Mouse (Mus musculus) kidney, embryonic 15.5 days (tissue): ENCODE measurements around the gene Gja5. TPM values are rescaled to one million over a fixed set of nuclear protein-coding genes. Genes with fewer than 3 reads are reported as not detected.

Experiments used
- ATAC-seq: fragments of 200-750 bp; cut with Nextera tagmentation; replicated peaks from 2 replicates; pipeline ENCODE4 v1.8.0; 2017; ENCODE audit warnings: moderate TSS enrichment; ENCODE audit not compliant: low FRiP score
- H3K27ac ChIP-seq: fragments of 300-500 bp; sonication (generic); 2 replicates; pipeline ENCODE4 v1.5.1; 2015; ENCODE audit warnings: mild to moderate bottlenecking, inconsistent platforms
- H3K27me3 ChIP-seq: fragments of 300-500 bp; sonication (generic); 2 replicates; pipeline ENCODE4 v1.6.1; 2015; ENCODE audit warnings: inconsistent platforms
- H3K36me3 ChIP-seq: fragments of 300-500 bp; sonication (generic); 2 replicates; pipeline ENCODE4 v1.6.1; 2015; ENCODE audit warnings: inconsistent platforms
- H3K4me1 ChIP-seq: fragments of 300-500 bp; sonication (generic); 2 replicates; pipeline ENCODE4 v1.6.1; 2015; ENCODE audit warnings: inconsistent platforms
- H3K4me2 ChIP-seq: fragments of 300-500 bp; sonication (generic); 2 replicates; pipeline ENCODE4 v1.6.1; 2015; ENCODE audit warnings: moderate library complexity, mild to moderate bottlenecking, inconsistent platforms
- H3K4me3 ChIP-seq: fragments of 300-500 bp; sonication (generic); replicated peaks from 2 replicates; pipeline ENCODE4 v1.5.1; 2015; ENCODE audit warnings: mild to moderate bottlenecking, inconsistent platforms
- H3K9ac ChIP-seq: fragments of 300-500 bp; sonication (generic); 2 replicates; pipeline ENCODE4 v1.6.1; 2015; ENCODE audit warnings: mild to moderate bottlenecking, inconsistent platforms
- H3K9me3 ChIP-seq: fragments of 300-500 bp; sonication (generic); replicated peaks from 2 replicates; pipeline ENCODE4 v1.6.1; 2016; ENCODE audit warnings: inconsistent platforms
- WGBS: fragments of 180-500 bp; shearing (Covaris S2); methylation state at CpG from one replicate; pipeline ENCODE4 v1.1.7; 2015; ENCODE audit warnings: mixed read lengths; 5-methylcytosine and 5-hydroxymethylcytosine counted together
- polyA plus RNA-seq: library from polyadenylated mRNA; unstranded; fragments of >200 nt; fragmentation: Nextera tagmentation; extraction: Ambion mirVana; gene quantifications from 2 replicates; pipeline ENCODE4 v1.2.1, GENCODE M21; 2015

The Gja5 gene
- polyA plus RNA-seq, result 24.3 and 25.1 TPM in 2 replicates

DNA sequence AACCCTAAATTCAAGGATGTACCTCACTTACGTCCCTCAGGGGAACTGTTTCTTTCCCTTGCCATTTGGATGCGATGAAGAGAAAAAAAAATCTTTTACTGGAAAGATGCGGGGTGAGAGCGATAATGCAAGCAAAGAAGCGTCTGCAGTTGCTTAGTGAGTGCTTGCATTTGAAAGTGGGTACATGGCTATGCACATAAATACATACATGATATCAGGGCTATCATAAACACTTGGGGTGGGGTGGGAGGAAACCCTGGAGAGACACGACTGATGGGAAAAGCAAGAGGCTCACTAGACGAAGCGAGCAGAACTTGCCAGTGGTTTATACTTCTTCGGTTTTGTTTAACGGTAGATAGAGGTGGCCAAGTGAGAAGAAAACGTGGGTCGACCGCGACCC is at the start of gene Gja5:
Gja5 (plus strand) TSS at position 301 of the 400 bp plus-strand sequence.
- ATAC-seq, result no peak
- Histone ChIP-seq H3K4me1 (peaks cover 13% of the 10 kb centered on the region), H3K4me3 (peak within 1 kb of the TSS; percentile 94), H3K9me3 (no peaks in the 10 kb centered on the region), H3K36me3 (no peaks in the 10 kb centered on the region), H3K4me2 (peak within 1 kb of the TSS; percentile 88), H3K27ac (0 out of 2 replicates have a peak within 1 kb of the TSS, but pooled peaks have one; percentile 38), H3K9ac (peak within 1 kb of the TSS; percentile 83), H3K27me3 (peaks cover 18% of the 10 kb centered on the region)
- 15% methylated on average over 14 of the region's 14 CpGs for WGBS

DNA sequence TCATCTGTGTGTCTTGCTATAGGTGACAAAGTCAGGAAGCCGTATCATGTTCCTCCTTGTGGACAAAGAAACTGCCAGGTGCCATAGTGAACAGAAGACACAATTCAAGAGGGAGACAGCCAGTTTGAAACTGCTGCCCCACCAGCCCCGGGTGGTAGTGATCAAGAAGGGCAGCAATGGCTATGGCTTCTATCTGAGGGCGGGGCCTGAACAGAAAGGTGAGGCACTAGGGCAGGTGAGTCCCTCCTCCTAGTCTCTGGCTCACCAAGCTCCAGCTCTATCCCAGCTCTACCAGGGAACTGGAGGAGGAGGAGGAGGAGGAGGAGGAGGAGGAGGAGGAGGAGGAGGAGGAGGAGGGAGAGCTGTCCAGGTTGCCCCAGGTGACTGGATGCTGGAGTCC is 48.7 kb upstream of the Gja5 start:
- Histone ChIP-seq H3K4me3 (no peak overlapping the region), H3K27ac (no peak overlapping the region), H3K36me3 (peaks cover 5% of the 10 kb centered on the region), H3K27me3 (no peaks in the 10 kb centered on the region), H3K9me3 (no peaks in the 10 kb centered on the region), H3K9ac (no peak overlapping the region), H3K4me1 (no peaks in the 10 kb centered on the region), H3K4me2 (no peak overlapping the region)
- 81% methylated on average over 3 of the region's 3 CpGs for WGBS
- ATAC-seq, result no peak

DNA sequence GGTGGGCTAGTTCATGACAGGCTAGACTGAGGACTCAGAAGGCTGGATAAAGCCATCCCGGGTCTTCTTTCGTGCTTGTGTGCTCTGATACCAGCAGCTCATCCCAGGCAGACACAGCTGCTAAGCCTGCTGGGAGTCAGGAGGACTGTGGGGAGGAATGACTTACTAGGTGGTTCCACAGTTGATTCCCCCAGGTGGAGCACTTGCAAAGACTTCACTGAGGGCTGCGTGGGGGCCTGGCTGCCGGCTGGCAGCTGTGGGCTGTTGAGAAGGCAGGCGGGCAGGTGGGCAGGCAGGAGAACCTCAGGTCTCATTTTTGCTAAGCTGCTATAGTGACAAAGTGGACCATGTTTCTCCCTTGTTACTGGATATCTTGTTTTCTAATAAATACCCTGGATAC is 44.0 kb upstream of the Gja5 start:
- Histone ChIP-seq H3K9me3 (no peaks in the 10 kb centered on the region), H3K27ac (no peak overlapping the region), H3K4me2 (no peak overlapping the region), H3K36me3 (peaks cover 5% of the 10 kb centered on the region), H3K4me3 (no peak overlapping the region), H3K4me1 (no peaks in the 10 kb centered on the region), H3K27me3 (no peaks in the 10 kb centered on the region), H3K9ac (no peak overlapping the region)
- 94% methylated on average over 5 of the region's 5 CpGs for WGBS
- no peak for ATAC-seq

DNA sequence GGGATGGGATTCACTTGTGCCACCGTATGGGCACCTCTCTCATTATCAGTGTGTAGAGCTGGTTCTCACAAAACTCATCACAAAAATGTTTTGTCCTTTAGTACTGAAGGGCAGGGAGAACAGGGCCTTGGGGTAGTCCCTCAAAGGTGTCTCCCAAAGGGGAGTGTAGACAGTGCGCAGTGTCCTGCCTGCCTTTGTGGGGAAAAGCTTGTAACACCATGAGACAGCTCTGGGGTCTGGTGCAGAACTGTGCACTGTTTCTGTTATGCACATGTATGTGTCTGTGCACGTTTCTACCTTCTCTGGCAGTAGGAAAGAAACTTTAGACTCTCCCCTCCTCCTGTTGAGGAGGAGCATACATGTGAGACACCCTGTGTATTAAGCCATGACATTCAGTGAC is 36.6 kb upstream of the Gja5 start:
- H3K4me1 ChIP-seq, result no peaks in the 10 kb centered on the region
- ATAC-seq, result no peak
- H3K27me3 ChIP-seq, result no peaks in the 10 kb centered on the region
- no peak overlapping the region for H3K4me3 ChIP-seq
- H3K27ac ChIP-seq, result no peak overlapping the region
- no peak overlapping the region for H3K9ac ChIP-seq
- peaks cover 51% of the 10 kb centered on the region for H3K36me3 ChIP-seq
- H3K4me2 ChIP-seq, result no peak overlapping the region
- 84% methylated on average over 3 of the region's 3 CpGs for WGBS
- H3K9me3 ChIP-seq, result no peaks in the 10 kb centered on the region

DNA sequence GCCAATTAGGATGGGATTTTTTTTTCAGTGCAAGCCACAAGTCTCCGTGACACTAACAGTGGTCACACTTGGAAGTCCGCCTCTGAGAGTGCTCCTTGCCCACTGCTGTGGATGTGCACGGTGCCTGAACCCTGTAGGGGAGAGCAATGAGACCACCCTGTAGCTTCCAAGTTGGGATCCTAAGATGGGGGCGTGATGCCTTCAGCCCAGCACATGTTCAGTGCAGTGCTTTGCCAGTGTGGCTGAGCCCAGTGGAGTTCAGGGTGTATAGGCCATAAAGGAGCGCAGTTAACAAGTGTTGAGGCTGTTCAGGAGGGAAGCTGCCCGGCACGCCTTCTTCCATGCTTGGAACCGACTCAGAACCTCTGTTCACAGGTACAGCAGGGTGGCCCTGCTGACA is 35.9 kb upstream of the Gja5 start:
- Histone ChIP-seq H3K9ac (no peak overlapping the region), H3K4me2 (no peak overlapping the region), H3K27me3 (no peaks in the 10 kb centered on the region), H3K4me3 (no peak overlapping the region), H3K9me3 (no peaks in the 10 kb centered on the region), H3K36me3 (peaks cover 58% of the 10 kb centered on the region), H3K4me1 (no peaks in the 10 kb centered on the region), H3K27ac (no peak overlapping the region)
- 89% methylated on average over 8 of the region's 8 CpGs for WGBS
- ATAC-seq, result no peak

DNA sequence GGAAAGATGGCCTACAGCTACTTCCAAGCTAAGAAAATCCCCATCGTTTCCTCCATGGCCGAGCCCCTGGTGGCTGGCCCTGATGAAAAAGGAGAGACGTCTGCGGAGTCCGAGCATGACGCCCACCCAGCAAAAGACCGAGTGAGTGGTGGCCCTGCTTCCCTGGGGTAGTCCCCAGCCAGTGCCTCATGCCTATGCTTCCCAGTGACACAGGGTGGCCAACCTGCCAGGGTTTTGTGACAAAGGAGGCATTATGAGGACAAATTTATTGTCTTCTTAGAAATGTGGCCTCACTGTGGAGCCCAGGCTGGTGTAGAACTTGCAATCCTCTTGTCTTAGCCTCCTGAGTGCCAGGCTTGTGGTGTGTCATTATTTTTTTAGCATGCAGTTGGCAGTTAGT is 35.4 kb upstream of the Gja5 start:
- no peaks in the 10 kb centered on the region for H3K4me1 ChIP-seq
- H3K36me3 ChIP-seq, result peaks cover 63% of the 10 kb centered on the region
- no peak for ATAC-seq
- H3K4me3 ChIP-seq, result no peak overlapping the region
- no peak overlapping the region for H3K9ac ChIP-seq
- no peak overlapping the region for H3K27ac ChIP-seq
- H3K4me2 ChIP-seq, result no peak overlapping the region
- no peaks in the 10 kb centered on the region for H3K9me3 ChIP-seq
- WGBS, result 89% methylated on average over 7 of the region's 7 CpGs
- no peaks in the 10 kb centered on the region for H3K27me3 ChIP-seq

DNA sequence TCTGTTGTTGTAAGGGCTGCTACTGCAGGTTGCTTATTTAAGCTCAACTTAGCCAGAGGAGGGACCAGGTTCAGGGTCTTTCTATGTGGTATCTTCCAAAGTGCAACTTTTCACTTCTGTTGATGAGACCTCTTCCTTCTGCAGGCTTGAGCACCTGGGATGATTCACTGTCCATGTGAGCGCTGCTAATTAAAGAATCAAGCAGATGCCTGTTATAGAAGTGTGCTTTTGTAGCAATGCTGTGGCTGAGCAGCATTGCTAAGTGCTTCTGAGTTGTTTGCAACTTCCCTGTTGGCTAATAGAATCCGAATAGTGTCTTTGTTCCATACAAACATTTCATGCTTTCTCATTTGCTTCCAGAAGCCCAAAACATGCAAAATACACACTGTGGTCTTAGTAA is 34.2 kb upstream of the Gja5 start:
- Histone ChIP-seq H3K4me2 (no peak overlapping the region), H3K9me3 (no peaks in the 10 kb centered on the region), H3K27ac (no peak overlapping the region), H3K4me1 (no peaks in the 10 kb centered on the region), H3K4me3 (no peak overlapping the region), H3K9ac (no peak overlapping the region), H3K27me3 (no peaks in the 10 kb centered on the region), H3K36me3 (peaks cover 74% of the 10 kb centered on the region)
- WGBS, result 91% methylated on average over 2 of the region's 2 CpGs
- no peak for ATAC-seq

DNA sequence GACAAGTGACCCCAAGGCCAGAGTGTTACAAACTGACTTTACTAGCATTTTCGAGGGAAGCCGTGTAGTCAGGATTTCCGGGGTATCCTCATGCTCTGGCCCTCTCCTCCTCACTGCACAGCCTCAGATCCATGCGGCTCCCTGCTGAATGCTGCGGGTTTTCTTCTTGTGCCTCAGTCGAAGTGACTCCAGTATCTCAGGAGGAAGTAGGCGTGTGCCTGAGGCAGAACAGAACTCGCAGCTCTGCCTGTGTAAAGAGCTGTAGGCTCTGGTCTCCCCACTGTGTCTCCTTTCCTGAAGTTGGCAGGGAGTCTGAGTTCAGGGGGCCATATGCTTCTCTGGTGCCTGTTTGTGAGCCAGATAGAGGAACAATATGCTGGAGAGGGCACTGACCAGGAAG is 33.4 kb upstream of the Gja5 start:
- Histone ChIP-seq H3K4me1 (no peaks in the 10 kb centered on the region), H3K36me3 (peaks cover 78% of the 10 kb centered on the region), H3K9ac (no peak overlapping the region), H3K4me2 (no peak overlapping the region), H3K9me3 (no peaks in the 10 kb centered on the region), H3K27me3 (no peaks in the 10 kb centered on the region), H3K4me3 (no peak overlapping the region), H3K27ac (no peak overlapping the region)
- ATAC-seq, result no peak
- WGBS, result 87% methylated on average over 8 of the region's 8 CpGs

DNA sequence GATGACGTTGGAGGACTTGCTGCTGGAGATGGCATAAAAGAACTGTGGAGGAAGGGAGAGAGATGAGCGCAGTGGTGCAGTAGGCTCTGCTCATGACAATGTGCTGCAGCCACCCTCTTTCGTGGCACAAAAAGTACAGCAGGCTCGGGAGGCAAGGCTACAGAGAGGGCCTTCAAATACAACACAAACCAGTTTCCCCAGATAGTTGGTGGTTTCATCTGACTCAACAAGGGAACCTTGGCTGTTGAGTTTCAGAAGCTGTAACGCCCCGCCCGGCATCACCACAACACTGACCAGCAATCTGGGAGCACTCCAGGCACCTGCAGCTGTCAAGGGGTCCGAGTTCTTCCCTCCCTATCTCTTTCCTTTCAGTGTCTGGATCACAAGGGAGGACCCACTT is 32.0 kb upstream of the Gja5 start:
- H3K9ac ChIP-seq, result no peak overlapping the region
- H3K4me2 ChIP-seq, result no peak overlapping the region
- no peaks in the 10 kb centered on the region for H3K9me3 ChIP-seq
- H3K27ac ChIP-seq, result no peak overlapping the region
- no peak for ATAC-seq
- no peak overlapping the region for H3K4me3 ChIP-seq
- H3K36me3 ChIP-seq, result peaks cover 84% of the 10 kb centered on the region
- WGBS, result 95% methylated on average over 8 of the region's 8 CpGs
- H3K27me3 ChIP-seq, result no peaks in the 10 kb centered on the region
- H3K4me1 ChIP-seq, result no peaks in the 10 kb centered on the region

DNA sequence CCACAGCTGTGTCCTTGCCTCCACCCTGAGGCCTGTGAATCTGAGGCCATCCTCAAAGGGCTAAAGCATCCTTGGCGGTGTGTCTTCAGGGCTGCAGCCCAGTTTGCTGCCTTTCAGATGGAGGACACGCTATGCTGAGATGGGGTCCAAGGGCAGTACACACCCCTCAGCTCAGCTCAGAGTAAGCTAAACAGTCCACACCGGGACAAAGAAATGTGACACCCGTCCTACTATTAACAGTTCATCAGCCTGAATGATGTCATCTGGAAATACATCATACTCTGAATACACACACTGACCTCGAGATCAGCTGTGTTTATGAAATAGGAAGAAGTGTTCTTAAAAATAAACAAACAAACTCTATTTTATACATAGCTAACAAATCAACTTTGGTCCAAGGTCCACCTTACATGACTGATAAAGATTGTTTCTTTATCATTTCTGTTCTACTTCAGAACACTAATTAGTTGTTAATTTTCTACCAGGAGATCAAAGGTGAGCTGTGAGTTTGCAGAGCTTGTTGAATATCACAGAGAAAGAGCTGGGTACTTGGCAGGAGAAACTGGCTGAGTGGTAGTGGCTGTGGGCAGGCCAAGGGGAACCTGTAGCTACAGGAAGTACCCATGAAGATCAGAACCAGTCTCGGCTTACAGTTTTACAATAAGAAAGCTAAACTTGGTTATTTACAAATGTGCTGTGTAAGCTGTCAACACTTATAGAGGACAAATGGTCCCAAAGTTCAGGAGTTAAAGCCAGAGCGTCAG is 29.5 kb upstream of the Gja5 start:
- no peaks in the 10 kb centered on the region for H3K27me3 ChIP-seq
- H3K4me2 ChIP-seq, result no peak overlapping the region
- no peak overlapping the region for H3K9ac ChIP-seq
- peaks cover 71% of the 10 kb centered on the region for H3K36me3 ChIP-seq
- no peak overlapping the region for H3K27ac ChIP-seq
- no peaks in the 10 kb centered on the region for H3K4me1 ChIP-seq
- peak; percentile 54; the same call in 1 of the 2 replicates for ATAC-seq
- H3K9me3 ChIP-seq, result no peaks in the 10 kb centered on the region
- H3K4me3 ChIP-seq, result no peak overlapping the region
- 60% methylated on average over 7 of the region's 7 CpGs for WGBS

DNA sequence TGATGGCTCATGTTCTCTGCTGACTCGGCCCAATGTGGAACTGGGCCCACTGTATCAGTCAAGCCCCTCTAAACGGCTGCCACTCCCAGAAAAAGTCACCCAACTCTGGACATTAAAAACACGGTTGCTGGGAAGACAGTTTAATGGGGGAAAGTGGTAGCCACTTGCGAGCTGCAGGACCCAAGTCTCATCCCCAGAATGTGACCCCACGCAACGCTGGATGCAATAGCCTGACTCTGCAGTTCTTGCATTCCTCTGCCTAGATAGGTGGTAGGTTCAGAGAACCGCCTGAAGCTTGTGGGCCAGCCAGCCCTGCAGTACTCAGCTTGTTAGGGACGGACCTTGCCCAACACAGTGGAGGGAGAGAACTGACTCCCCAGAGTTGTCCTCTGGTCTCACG is 25.0 kb upstream of the Gja5 start:
- no peak for ATAC-seq
- H3K4me1 ChIP-seq, result no peaks in the 10 kb centered on the region
- no peaks in the 10 kb centered on the region for H3K9me3 ChIP-seq
- no peak overlapping the region for H3K4me3 ChIP-seq
- WGBS, result 85% methylated on average over 9 of the region's 9 CpGs
- no peaks in the 10 kb centered on the region for H3K27me3 ChIP-seq
- H3K9ac ChIP-seq, result no peak overlapping the region
- H3K36me3 ChIP-seq, result peaks cover 56% of the 10 kb centered on the region
- no peak overlapping the region for H3K4me2 ChIP-seq
- no peak overlapping the region for H3K27ac ChIP-seq

DNA sequence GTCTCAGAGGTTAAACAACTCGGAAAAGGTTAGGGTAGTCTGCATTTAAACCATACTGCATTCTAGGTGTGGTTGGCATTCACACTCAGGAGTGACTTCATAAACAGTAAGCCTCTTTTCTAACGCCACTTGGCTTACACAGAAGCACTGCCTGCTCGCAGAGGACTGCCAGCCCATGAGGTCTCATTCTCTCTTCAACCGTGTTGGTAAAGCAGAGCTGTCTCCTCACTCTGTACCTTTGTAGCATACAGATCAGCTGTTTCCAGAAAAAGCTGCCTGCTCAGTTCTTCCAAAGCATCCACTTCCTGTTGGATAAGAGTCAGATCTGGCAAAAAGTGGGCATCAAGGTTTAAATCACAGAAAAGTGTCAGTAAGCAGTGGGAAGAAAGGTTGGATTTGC is 24.1 kb upstream of the Gja5 start:
- H3K27me3 ChIP-seq, result no peaks in the 10 kb centered on the region
- no peak overlapping the region for H3K4me2 ChIP-seq
- no peak for ATAC-seq
- H3K9me3 ChIP-seq, result no peaks in the 10 kb centered on the region
- H3K4me3 ChIP-seq, result no peak overlapping the region
- peaks cover 51% of the 10 kb centered on the region for H3K36me3 ChIP-seq
- H3K27ac ChIP-seq, result no peak overlapping the region
- WGBS, result 84% methylated on average over 4 of the region's 4 CpGs
- H3K9ac ChIP-seq, result no peak overlapping the region
- H3K4me1 ChIP-seq, result no peaks in the 10 kb centered on the region

DNA sequence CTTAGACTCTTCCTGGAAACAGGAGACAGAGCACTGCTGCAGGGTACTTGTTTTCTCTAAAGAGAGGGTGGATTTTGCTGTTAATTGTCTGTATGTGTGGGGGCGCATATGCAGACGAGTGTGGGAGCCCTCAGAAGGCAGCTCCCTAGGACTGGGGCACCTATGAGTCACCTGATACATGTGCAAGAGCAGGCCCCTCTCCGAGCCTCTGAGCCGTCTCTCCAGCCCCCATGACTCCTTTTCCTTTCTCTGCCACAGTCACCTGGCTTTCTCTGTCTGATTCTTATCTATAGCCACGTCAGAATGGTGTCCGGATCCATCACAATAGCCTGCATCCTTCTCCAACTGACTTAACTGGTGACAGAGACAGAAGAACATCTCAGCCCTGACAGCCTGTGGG is 22.9 kb upstream of the Gja5 start:
- WGBS, result 57% methylated on average over 6 of the region's 6 CpGs
- Histone ChIP-seq H3K27me3 (no peaks in the 10 kb centered on the region), H3K4me3 (no peak overlapping the region), H3K9ac (no peak overlapping the region), H3K4me1 (no peaks in the 10 kb centered on the region), H3K4me2 (no peak overlapping the region), H3K36me3 (peaks cover 54% of the 10 kb centered on the region), H3K9me3 (no peaks in the 10 kb centered on the region), H3K27ac (no peak overlapping the region)
- no peak for ATAC-seq
